Mouse (Mus musculus) layer of hippocampus, adult 9-10 months (tissue): ENCODE measurements at regions not wholly inside any gene's neighbourhood (a gene's known extent, or its start where the extent isn't known, plus 50 kb on each side); places are given as distances from the start of the nearest gene placed in this dataset.
"Not testable (repeated sequence)": the region's sequence is repeated elsewhere in the genome, so short reads cannot be mapped to it uniquely, and the experiment has no call there.

Experiments
- DNase-seq: peaks from one replicate; pipeline ENCODE4 v3.0.0; 2022; ENCODE audit warnings: low spot score

- DNase-seq, result no peak
Measured at GRCm38 (mm10) chr3:5806947-5807575, 56.5 kb downstream of the Gm8797 start.

- no peak for DNase-seq
Measured at GRCm38 (mm10) chr3:5811071-5811590, 60.5 kb downstream of the Gm8797 start.

- DNase-seq, result not testable (repeated sequence)
Measured at GRCm38 (mm10) chr3:5820243-5820642, 69.6 kb downstream of the Gm8797 start.

- peak; percentile 100 for DNase-seq
Measured at GRCm38 (mm10) chr3:5860237-5860636, 109.6 kb downstream of the Gm8797 start.

GRCm38 (mm10) chr3:5870407-5870806 is 119.8 kb downstream of the Gm8797 start:
- no peak for DNase-seq

- DNase-seq, result no peak
Measured at GRCm38 (mm10) chr3:5879113-5879512, 128.5 kb downstream of the Gm8797 start.

- no peak for DNase-seq
Measured at GRCm38 (mm10) chr3:5917536-5917935, 166.9 kb downstream of the Gm8797 start.

GRCm38 (mm10) chr3:5950243-5950642 is 199.6 kb downstream of the Gm8797 start:
- DNase-seq, result not testable (repeated sequence)

- not testable (repeated sequence) for DNase-seq
Measured at GRCm38 (mm10) chr3:5989011-5989645, 238.5 kb downstream of the Gm8797 start.

GRCm38 (mm10) chr3:6004423-6004822 is 253.8 kb downstream of the Gm8797 start:
- no peak for DNase-seq

GRCm38 (mm10) chr3:6018749-6019148 is 268.1 kb downstream of the Gm8797 start:
- DNase-seq, result no peak

GRCm38 (mm10) chr3:6041325-6041724 is 290.7 kb downstream of the Gm8797 start:
- not testable (repeated sequence) for DNase-seq

GRCm38 (mm10) chr3:6049472-6050045 is 299.0 kb downstream of the Gm8797 start:
- no peak for DNase-seq

- no peak for DNase-seq
Measured at GRCm38 (mm10) chr3:6051901-6052300, 301.3 kb downstream of the Gm8797 start.

GRCm38 (mm10) chr3:6083855-6084254 is 333.2 kb downstream of the Gm8797 start:
- no peak for DNase-seq

- no peak for DNase-seq
Measured at GRCm38 (mm10) chr3:6087267-6087666, 336.7 kb downstream of the Gm8797 start.

GRCm38 (mm10) chr3:6093931-6094330 is 343.3 kb downstream of the Gm8797 start:
- no peak for DNase-seq

- DNase-seq, result not testable (repeated sequence)
Measured at GRCm38 (mm10) chr3:6094410-6094809, 343.8 kb downstream of the Gm8797 start.

- DNase-seq, result no peak
Measured at GRCm38 (mm10) chr3:6100863-6101262, 350.3 kb downstream of the Gm8797 start.

GRCm38 (mm10) chr3:6102866-6103265 is 352.3 kb downstream of the Gm8797 start:
- no peak for DNase-seq

- DNase-seq, result peak; percentile 20
Measured at GRCm38 (mm10) chr3:6106659-6107058, 356.1 kb downstream of the Gm8797 start.

GRCm38 (mm10) chr3:6107377-6108155 is 357.0 kb downstream of the Gm8797 start:
- no peak for DNase-seq
